Mouse (Mus musculus) T-helper 1 cell (primary cell): Measurements from ENCODE around the gene Hmga2.
"Not testable (repeated sequence)": the region's sequence is repeated elsewhere in the genome, so short reads cannot be mapped to it uniquely, and the experiment has no call there.

Experiments used
- in situ Hi-C: fragments of 300-600 bp; cut with MboI, MseI; formaldehyde crosslinking; loops from one replicate; pipeline ENCODE4 v1.15.1; 2025; ENCODE audit warnings: high pct_unique_total_duplicates

Gene Hmga2

GRCm38 (mm10) chr10:120354523-120355030, 121.7 kb downstream of the Hmga2 start:
- in situ Hi-C loops: no loop called here

GRCm38 (mm10) chr10:120345325-120345724, 130.9 kb downstream of the Hmga2 start:
- in situ Hi-C loops: no loop called here

GRCm38 (mm10) chr10:120344558-120345318, 131.5 kb downstream of the Hmga2 start:
- in situ Hi-C loops: no loop called here

GRCm38 (mm10) chr10:120339906-120340305, 136.4 kb downstream of the Hmga2 start:
- in situ Hi-C loops: not testable (repeated sequence)

GRCm38 (mm10) chr10:120339324-120339723, 136.9 kb downstream of the Hmga2 start:
- in situ Hi-C loops: no loop called here

- in situ Hi-C loops: no loop called here
Observed at GRCm38 (mm10) chr10:120338841-120339240, 137.4 kb downstream of the Hmga2 start.

- in situ Hi-C loops: not testable (repeated sequence)
Observed at GRCm38 (mm10) chr10:120338431-120338830, 137.8 kb downstream of the Hmga2 start.

- in situ Hi-C loops: no loop called here
Observed at GRCm38 (mm10) chr10:120327946-120328345, 148.3 kb downstream of the Hmga2 start.

GRCm38 (mm10) chr10:120323584-120324203, 152.6 kb downstream of the Hmga2 start:
- in situ Hi-C loops: no loop called here

- in situ Hi-C loops: no loop called here
Observed at GRCm38 (mm10) chr10:120322815-120323214, 153.5 kb downstream of the Hmga2 start.

GRCm38 (mm10) chr10:120319614-120320013, 156.7 kb downstream of the Hmga2 start:
- in situ Hi-C loops: no loop called here
